Mouse (Mus musculus) skeletal muscle tissue, adult 2 months (tissue): ENCODE measurements around the gene Olfr1137.

ENCODE experiments used
- DNase-seq: peaks from one replicate; pipeline ENCODE4 v3.0.0-alpha.2; 2012; ENCODE audit warnings: low read depth, low spot score

Olfr1137 gene

GRCm38 (mm10) chr2:87713079-87713478, at the start of gene Olfr1137:
TSS of gene Olfr1137 (minus strand) at chr2:87713179.
- no peak for DNase-seq

GRCm38 (mm10) chr2:87753891-87754290, 40.9 kb upstream of the Olfr1137 start, which contains the start of gene Olfr1141:
TSS of gene Olfr1141 (minus strand) at chr2:87753991.
- DNase-seq: no peak

GRCm38 (mm10) chr2:87743452-87743851, 30.5 kb upstream of the Olfr1137 start, which contains the start of gene Olfr1140:
TSS of gene Olfr1140 (plus strand) at chr2:87743752.
- DNase-seq: no peak

GRCm38 (mm10) chr2:87739878-87740277, 26.9 kb upstream of the Olfr1137 start, which contains the start of gene Olfr1138:
TSS of gene Olfr1138 (minus strand) at chr2:87739978.
- DNase-seq: no peak

- DNase-seq: no peak
These were observed 19.1 kb downstream of the Olfr1137 start, which contains the start of gene Olfr1136 for GRCm38 (mm10) chr2:87693847-87694246. TSS of gene Olfr1136 (minus strand) at chr2:87693947.

- DNase-seq: no peak
These were observed 39.4 kb downstream of the Olfr1137 start, which contains the start of gene Olfr1135 for GRCm38 (mm10) chr2:87673564-87673963. TSS of gene Olfr1135 (minus strand) at chr2:87673664.
